Mouse (Mus musculus) left cerebral cortex, adult 8-10 months (tissue): ENCODE measurements around the gene Ly9. TPM values are rescaled to one million over a fixed set of nuclear protein-coding genes. Genes with fewer than 3 reads are reported as not detected.

ENCODE experiments used
- DNase-seq, 2 experiments: peaks; one replicate each; pipeline ENCODE4 v3.0.0; 2022; ENCODE audit warnings: low spot score in 2 of 2
- total RNA-seq, 4 experiments: library from RNA; stranded (reverse); gene quantifications; 2 replicates each; pipeline ENCODE4 v1.2.4; 2022

The Ly9 gene
- total RNA-seq, 4 experiments from 2014 or later, result 0.28 to 2.3 (median 1.7) TPM; not detected in 1

- no peak for DNase-seq
Observed at GRCm38 (mm10) chr1:171604686-171605085, 2.5 kb downstream of the Ly9 start.

GRCm38 (mm10) chr1:171584584-171584983, 22.6 kb downstream of the Ly9 start:
- DNase-seq, result no peak

GRCm38 (mm10) chr1:171577168-171577567, 30.0 kb downstream of the Ly9 start:
- no peak for DNase-seq

- DNase-seq, result no peak
Observed at GRCm38 (mm10) chr1:171568436-171568835, 38.8 kb downstream of the Ly9 start.

- DNase-seq, result no peak
Observed at GRCm38 (mm10) chr1:171566777-171567176, 40.4 kb downstream of the Ly9 start.

- DNase-seq, result no peak
Observed at GRCm38 (mm10) chr1:171565888-171566287, 41.3 kb downstream of the Ly9 start.

GRCm38 (mm10) chr1:171564247-171564646, 43.0 kb downstream of the Ly9 start:
- DNase-seq, result no peak

GRCm38 (mm10) chr1:171563042-171563441, 44.2 kb downstream of the Ly9 start:
- DNase-seq, result no peak

- DNase-seq, result no peak
Observed at GRCm38 (mm10) chr1:171561639-171562225, 45.5 kb downstream of the Ly9 start.

GRCm38 (mm10) chr1:171561200-171561599, 46.0 kb downstream of the Ly9 start:
- no peak for DNase-seq

- no peak for DNase-seq
Observed at GRCm38 (mm10) chr1:171560262-171560661, 46.9 kb downstream of the Ly9 start.

GRCm38 (mm10) chr1:171558898-171559297, 48.3 kb downstream of the Ly9 start, which contains the start of gene Cd244a:
Gene Cd244a (plus strand): TSS chr1:171559193.
- DNase-seq, result no peak

- DNase-seq, result no peak
Observed at GRCm38 (mm10) chr1:171558407-171558806, 48.8 kb downstream of the Ly9 start.

- DNase-seq, result no peak
Observed at GRCm38 (mm10) chr1:171556366-171556765, 50.8 kb downstream of the Ly9 start.

GRCm38 (mm10) chr1:171553359-171554341, 53.6 kb downstream of the Ly9 start:
- DNase-seq, result no peak

GRCm38 (mm10) chr1:171552230-171552629, 55.0 kb downstream of the Ly9 start:
- no peak for DNase-seq

GRCm38 (mm10) chr1:171551326-171551725, 55.9 kb downstream of the Ly9 start:
- no peak for DNase-seq

- no peak for DNase-seq
Observed at GRCm38 (mm10) chr1:171540694-171541093, 66.5 kb downstream of the Ly9 start.
